Mouse (Mus musculus): ENCODE measurements around the gene Gdf2. TPM values are rescaled to one million over a fixed set of nuclear protein-coding genes. Genes with fewer than 3 reads are reported as not detected.

Gdf2 gene
- total RNA-seq (2014; rRNA removed): 0.37 and 0.40 TPM in 2 replicates
- 0.06 TPM in 1 of 2 replicates, not detected in the other for polyA plus RNA-seq (2015; fragmentation: Nextera tagmentation; extraction: Ambion mirVana)

DNA sequence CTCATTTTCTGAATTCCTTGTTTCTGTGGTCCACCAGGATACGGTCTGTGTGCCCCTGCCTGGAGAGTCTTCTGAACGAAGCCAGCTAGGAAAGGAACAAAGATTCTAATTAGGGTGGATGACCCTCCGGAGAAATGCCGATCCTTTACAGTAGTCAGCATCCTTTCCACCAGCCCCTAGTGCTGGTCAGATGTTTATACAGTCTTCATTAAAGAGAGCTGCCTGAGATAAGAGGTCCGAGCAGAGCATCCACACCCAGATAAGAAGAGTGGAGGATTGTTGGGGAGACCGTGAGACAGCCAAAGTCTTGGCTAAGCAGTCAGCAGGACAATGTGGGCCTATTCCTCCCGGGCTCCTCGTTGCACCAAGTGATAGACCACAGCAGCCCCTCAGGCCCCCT lies at the start of gene Gdf2:
Gene Gdf2, plus strand, starts transcription at position 301 of the 400 bp plus-strand sequence.
- TF ChIP-seq CTCF (IDR thresholded peaks at IDR 0.05; ENCODE audit: low read depth): no peak
- Histone ChIP-seq H3K4me3 (ENCODE audit: low read length) (no peak within 1 kb of the TSS), H3K36me3 (ENCODE audit: insufficient read depth, low read length) (no peaks in the 10 kb centered on the region), H3K27me3 (ENCODE audit: insufficient read depth, low read length) (no peaks in the 10 kb centered on the region), H3K4me1 (ENCODE audit: insufficient read depth, low read length) (no peaks in the 10 kb centered on the region), H3K9me3 (ENCODE audit: low read length) (no peaks in the 10 kb centered on the region), H3K9ac (replicated peaks; ENCODE audit: low read length) (no peak within 1 kb of the TSS), H3K27ac (no peak within 1 kb of the TSS), H3K4me2 (ENCODE audit: low read depth, low read length) (no peak within 1 kb of the TSS)
- 88% methylated on average over 8 of the region's 8 CpGs for WGBS
- DNase-seq (ENCODE audit: low spot score): no peak
- ATAC-seq: no peak

DNA sequence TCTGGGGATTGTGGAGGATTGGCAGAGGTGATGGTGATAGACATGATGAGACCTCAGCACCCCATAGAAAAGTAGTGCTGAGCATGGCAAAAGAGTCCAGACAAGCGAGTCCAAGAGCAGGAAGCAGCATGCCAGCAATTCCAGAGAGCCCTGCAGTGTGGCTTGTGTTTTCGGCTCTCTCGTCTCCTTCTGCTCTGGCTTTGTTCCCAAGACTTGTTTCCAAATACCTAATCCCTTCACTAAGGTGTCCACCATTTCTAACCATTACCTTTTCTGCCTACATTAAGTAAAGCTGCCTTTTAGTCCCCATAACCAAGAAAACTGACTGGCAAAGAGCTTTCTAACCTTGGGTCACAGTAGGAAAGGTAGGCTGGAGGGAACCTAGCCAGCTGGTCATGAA lies 49.3 kb upstream of the Gdf2 start:
- Histone ChIP-seq H3K4me3 (ENCODE audit: low read length) (no peak overlapping the region), H3K27ac (no peak overlapping the region), H3K4me2 (ENCODE audit: low read depth, low read length) (no peak overlapping the region), H3K9me3 (ENCODE audit: low read length) (no peaks in the 10 kb centered on the region), H3K36me3 (ENCODE audit: insufficient read depth, low read length) (no peaks in the 10 kb centered on the region), H3K27me3 (ENCODE audit: insufficient read depth, low read length) (no peaks in the 10 kb centered on the region), H3K4me1 (ENCODE audit: insufficient read depth, low read length) (peaks cover 5% of the 10 kb centered on the region; the same call in 1 of the 2 replicates), H3K9ac (replicated peaks; ENCODE audit: low read length) (no peak overlapping the region)
- WGBS: 82% methylated on average over 3 of the region's 3 CpGs
- DNase-seq (ENCODE audit: low spot score) (no peak), ATAC-seq (no peak)
- TF ChIP-seq CTCF (IDR thresholded peaks at IDR 0.05; ENCODE audit: low read depth): no peak

DNA sequence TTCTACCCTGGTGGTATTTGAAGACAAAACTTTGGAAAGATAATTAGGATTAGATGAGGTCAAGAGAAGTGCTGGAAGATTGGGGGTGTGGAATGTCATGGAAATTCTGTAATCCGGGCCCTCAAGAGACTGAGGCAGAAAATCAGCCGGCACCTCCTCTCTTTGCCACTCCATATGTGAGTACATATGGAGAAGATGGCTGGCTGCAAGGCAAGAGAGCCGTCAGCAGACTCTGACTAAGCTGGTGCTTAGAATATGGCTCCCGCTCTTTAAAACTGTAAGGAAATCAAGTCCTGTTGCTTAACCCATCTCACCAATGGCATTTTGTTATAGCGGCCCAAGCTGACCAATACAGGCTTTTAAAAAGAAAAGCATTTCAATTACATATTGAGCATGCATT lies 45.1 kb upstream of the Gdf2 start:
- WGBS: 77% methylated on average over 5 of the region's 5 CpGs
- DNase-seq (ENCODE audit: low spot score) (no peak), ATAC-seq (no peak)
- no peaks in the 10 kb centered on the region for H3K9me3 ChIP-seq (ENCODE audit: low read length)
- no peak for TF ChIP-seq CTCF (IDR thresholded peaks at IDR 0.05; ENCODE audit: low read depth)
- H3K27ac ChIP-seq: no peak overlapping the region
- no peak overlapping the region for H3K4me3 ChIP-seq (ENCODE audit: low read length)
- H3K4me2 ChIP-seq (ENCODE audit: low read depth, low read length): no peak overlapping the region
- no peaks in the 10 kb centered on the region for H3K36me3 ChIP-seq (ENCODE audit: insufficient read depth, low read length)
- H3K27me3 ChIP-seq (ENCODE audit: insufficient read depth, low read length): no peaks in the 10 kb centered on the region
- no peaks in the 10 kb centered on the region for H3K4me1 ChIP-seq (ENCODE audit: insufficient read depth, low read length)
- no peak overlapping the region for H3K9ac ChIP-seq (replicated peaks; ENCODE audit: low read length)

DNA sequence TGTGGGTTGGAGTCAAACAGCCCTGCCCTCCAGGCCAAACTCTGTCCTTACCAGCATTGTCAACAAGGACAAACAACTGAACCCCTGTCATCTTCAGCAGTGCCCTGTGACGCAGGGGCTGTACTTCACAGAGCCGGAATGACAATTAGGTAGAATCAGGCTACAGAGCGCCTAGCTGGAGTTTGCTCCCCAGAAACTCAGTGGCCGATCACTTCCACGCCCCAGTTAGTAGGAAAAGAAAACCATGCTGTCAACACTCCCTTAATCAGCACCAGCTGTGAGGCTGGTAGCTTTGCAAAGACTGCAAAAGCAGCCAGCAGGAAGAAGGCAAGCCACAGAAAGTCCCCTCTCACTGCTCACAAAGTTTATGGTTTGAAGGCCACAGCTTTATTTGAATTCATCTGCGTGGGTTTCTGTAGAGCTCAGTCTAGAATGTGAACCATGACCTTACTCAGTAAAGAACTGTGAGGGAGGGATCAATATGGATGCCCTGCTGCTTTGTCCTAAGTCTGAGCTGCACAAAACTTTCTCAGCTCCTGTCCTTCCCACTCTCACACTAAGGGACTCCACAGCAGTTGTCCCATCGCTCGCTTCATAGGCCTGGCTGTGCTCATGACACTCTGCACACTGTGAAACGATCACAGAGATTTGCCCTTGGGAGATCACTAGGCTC lies 44.1 kb upstream of the Gdf2 start:
- Histone ChIP-seq H3K36me3 (ENCODE audit: insufficient read depth, low read length) (no peaks in the 10 kb centered on the region), H3K4me1 (ENCODE audit: insufficient read depth, low read length) (no peaks in the 10 kb centered on the region), H3K4me3 (ENCODE audit: low read length) (no peak overlapping the region), H3K27ac (no peak overlapping the region), H3K4me2 (ENCODE audit: low read depth, low read length) (no peak overlapping the region), H3K27me3 (ENCODE audit: insufficient read depth, low read length) (no peaks in the 10 kb centered on the region), H3K9ac (replicated peaks; ENCODE audit: low read length) (no peak overlapping the region), H3K9me3 (ENCODE audit: low read length) (no peaks in the 10 kb centered on the region)
- 24% methylated on average over 9 of the region's 9 CpGs for WGBS
- no peak for TF ChIP-seq CTCF (IDR thresholded peaks at IDR 0.05; ENCODE audit: low read depth)
- no peak for DNase-seq (ENCODE audit: low spot score)
- ATAC-seq: no peak

DNA sequence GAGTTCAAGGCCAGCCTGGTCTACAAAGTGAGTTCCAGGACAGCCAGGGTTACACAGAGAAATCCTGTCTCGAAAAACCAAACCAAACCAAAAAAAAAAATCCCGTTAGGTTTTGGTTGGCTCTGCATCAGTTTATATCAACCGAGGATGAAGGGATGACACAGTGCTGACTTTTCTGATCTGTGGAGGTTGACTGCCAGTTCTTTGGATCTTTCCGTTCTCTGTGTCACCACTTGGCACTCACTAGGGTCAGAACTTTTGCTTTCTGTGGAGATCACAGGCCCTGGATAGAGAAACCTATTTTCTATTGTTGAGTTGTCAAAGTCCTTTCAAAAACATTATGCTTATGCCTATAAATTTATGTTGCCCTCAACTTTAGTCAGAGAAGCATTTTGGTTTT lies 38.1 kb upstream of the Gdf2 start:
- ATAC-seq (no peak), DNase-seq (ENCODE audit: low spot score) (no peak)
- H3K27ac ChIP-seq: no peak overlapping the region
- 88% methylated on average over 4 of the region's 4 CpGs for WGBS
- H3K4me3 ChIP-seq (ENCODE audit: low read length): no peak overlapping the region
- H3K9me3 ChIP-seq (ENCODE audit: low read length): no peaks in the 10 kb centered on the region
- no peak for TF ChIP-seq CTCF (IDR thresholded peaks at IDR 0.05; ENCODE audit: low read depth)
- no peaks in the 10 kb centered on the region for H3K36me3 ChIP-seq (ENCODE audit: insufficient read depth, low read length)
- H3K9ac ChIP-seq (replicated peaks; ENCODE audit: low read length): no peak overlapping the region
- no peaks in the 10 kb centered on the region for H3K27me3 ChIP-seq (ENCODE audit: insufficient read depth, low read length)
- H3K4me2 ChIP-seq (ENCODE audit: low read depth, low read length): no peak overlapping the region
- no peaks in the 10 kb centered on the region for H3K4me1 ChIP-seq (ENCODE audit: insufficient read depth, low read length)

DNA sequence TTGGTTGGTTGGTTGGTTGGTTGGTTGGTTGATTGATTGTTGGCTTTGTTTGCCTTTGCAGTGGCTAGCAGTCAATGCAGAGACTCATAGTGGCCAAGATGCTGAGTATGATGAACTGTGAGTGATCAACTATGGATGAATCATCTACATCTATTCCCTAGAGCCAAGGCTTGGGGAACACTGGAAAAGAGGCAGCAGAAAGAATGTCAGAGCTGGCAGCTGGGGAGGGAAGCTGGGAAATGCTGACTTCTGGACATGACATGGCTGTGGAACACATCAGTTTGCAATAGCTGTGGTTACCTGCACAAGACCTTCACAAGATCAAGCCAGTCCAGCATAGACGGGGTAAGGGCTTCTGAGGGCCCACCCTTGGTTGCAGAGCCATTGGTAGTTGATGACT lies 37.6 kb upstream of the Gdf2 start:
- Histone ChIP-seq H3K27me3 (ENCODE audit: insufficient read depth, low read length) (no peaks in the 10 kb centered on the region), H3K36me3 (ENCODE audit: insufficient read depth, low read length) (no peaks in the 10 kb centered on the region), H3K4me2 (ENCODE audit: low read depth, low read length) (no peak overlapping the region), H3K27ac (no peak overlapping the region), H3K4me3 (ENCODE audit: low read length) (no peak overlapping the region), H3K9ac (replicated peaks; ENCODE audit: low read length) (no peak overlapping the region), H3K4me1 (ENCODE audit: insufficient read depth, low read length) (no peaks in the 10 kb centered on the region), H3K9me3 (ENCODE audit: low read length) (no peaks in the 10 kb centered on the region)
- TF ChIP-seq CTCF (IDR thresholded peaks at IDR 0.05; ENCODE audit: low read depth): no peak
- DNase-seq (ENCODE audit: low spot score) (no peak), ATAC-seq (no peak)
- WGBS: 96% methylated on average over 1 of the region's 1 CpGs

DNA sequence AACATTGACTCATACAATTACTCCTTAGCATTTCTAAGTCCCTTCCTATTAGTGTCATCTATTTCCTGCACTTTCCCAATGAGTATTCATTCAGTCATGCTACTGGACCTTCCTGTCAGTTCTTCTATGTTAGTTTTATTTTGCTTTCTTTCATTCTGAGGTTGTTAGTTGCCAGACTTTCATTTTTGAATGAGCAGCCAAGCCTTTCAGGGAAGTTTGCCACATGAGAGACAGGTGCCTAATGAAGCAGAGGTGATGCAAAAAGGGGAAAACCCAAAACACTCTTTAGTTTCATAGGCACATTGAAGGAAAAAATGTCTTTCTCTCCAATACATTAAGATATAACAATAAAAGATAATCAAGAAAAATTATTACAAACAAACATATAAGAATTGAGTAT lies 36.0 kb upstream of the Gdf2 start:
- Histone ChIP-seq H3K9ac (replicated peaks; ENCODE audit: low read length) (no peak overlapping the region), H3K9me3 (ENCODE audit: low read length) (no peaks in the 10 kb centered on the region)
- no peak for ATAC-seq

More for the DNA sequence above, 36.0 kb upstream of the Gdf2 start:
- Histone ChIP-seq H3K4me2 (ENCODE audit: low read depth, low read length) (no peak overlapping the region), H3K4me1 (ENCODE audit: insufficient read depth, low read length) (no peaks in the 10 kb centered on the region), H3K36me3 (ENCODE audit: insufficient read depth, low read length) (no peaks in the 10 kb centered on the region), H3K4me3 (ENCODE audit: low read length) (no peak overlapping the region), H3K27ac (no peak overlapping the region), H3K27me3 (ENCODE audit: insufficient read depth, low read length) (no peaks in the 10 kb centered on the region)
- TF ChIP-seq CTCF (IDR thresholded peaks at IDR 0.05; ENCODE audit: low read depth): no peak
- no peak for DNase-seq (ENCODE audit: low spot score)

Data from hindbrain, postnatal 0 days (tissue).